Mouse (Mus musculus) c-Kit-positive CD71-positive TER-119-negative erythroid progenitor cells, embryonic 14.5 days (primary cell): ENCODE data around the gene Skint5.
"Not testable (repeated sequence)": the region's sequence is repeated elsewhere in the genome, so short reads cannot be mapped to it uniquely, and the experiment has no call there.

Experiments used
- DNase-seq: peaks from one replicate; pipeline ENCODE4 v3.0.0-alpha.2; 2013; ENCODE audit warnings: low read depth

Gene Skint5

GRCm38 (mm10) chr4:113999403-113999802, at the start of gene Skint5:
Gene Skint5, minus strand, starts transcription at chr4:113999503.
- DNase-seq: no peak

- DNase-seq: no peak
Measured at GRCm38 (mm10) chr4:113957343-113957742, 42.0 kb downstream of the Skint5 start.

GRCm38 (mm10) chr4:113764182-113764581, 235.1 kb downstream of the Skint5 start:
- DNase-seq: no peak

DNA sequence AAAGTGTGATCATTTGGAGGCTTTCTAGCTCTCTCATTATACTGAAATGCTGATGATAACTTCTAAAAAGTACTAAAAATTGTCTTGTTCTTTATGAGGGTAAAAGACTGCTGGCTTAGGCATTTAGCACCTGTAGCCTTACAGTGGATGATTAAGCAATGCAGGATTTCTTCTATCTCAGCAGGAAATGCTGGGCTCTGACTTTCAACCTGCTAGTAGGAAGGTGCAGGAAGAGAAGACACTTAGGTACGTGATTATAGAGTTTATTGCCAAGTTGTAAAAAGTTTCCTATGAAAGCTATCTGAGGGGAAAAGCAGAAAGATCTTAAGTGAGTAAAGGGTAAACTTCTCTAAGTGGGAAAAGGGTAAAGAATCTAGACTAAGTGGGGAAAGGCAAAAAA, 235.6 kb downstream of the Skint5 start:
- no peak for DNase-seq

DNA sequence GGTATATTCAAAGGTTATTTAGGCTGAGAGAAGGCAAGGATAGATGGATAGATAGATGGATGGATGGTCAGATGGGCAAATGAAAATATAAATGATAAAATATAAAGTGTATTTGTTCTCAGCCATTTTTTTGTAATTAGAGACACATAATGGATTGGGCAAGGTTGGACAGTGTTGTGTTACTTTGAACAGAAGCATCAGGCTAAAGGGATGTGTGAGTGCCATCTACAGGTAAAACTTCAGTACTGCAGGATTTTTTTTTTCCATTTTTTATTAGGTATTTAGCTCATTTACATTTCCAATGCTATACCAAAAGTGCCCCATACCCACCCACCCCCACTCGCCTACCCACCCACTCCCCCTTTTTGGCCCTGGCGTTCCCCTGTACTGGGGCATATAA, 551.1 kb downstream of the Skint5 start:
- not testable (repeated sequence) for DNase-seq
